7 mouse cellular contexts compared by ENCODE assay signal in the genomic region with DNA sequence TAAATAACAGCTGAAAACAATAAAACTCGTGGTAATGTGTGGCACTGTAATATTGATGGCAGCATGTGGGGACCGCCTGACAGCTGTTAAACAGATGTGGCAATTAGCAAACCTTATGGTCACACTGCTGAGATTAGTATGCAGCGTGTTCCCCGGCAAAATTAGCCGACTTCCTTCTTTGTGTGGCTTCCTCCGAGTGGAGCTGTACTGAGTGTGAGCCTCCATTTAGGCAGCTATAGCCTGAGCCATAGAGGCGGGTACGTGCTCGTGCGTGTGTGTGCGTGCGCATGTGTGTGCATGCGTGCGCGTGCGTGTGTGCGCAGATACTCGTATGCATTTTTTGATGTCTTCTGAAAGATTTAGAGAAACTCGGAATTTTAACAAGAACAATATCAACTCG. TPM values are rescaled to one million over a fixed set of nuclear protein-coding genes. Genes with fewer than 3 reads are reported as not detected.
DNase-seq lines count a peak whose midpoint lies in the region; ATAC-seq and TF ChIP-seq lines count a peak whose summit lies in the region.

No protein-coding gene starts in this region.

- 0 out of 2 replicates have a peak, but pooled peaks have one; percentile 34 for ATAC-seq in midbrain, embryonic 13.5 days
- ATAC-seq in midbrain, embryonic 16.5 days = no peak
- peak; percentile 41 for ATAC-seq in inflammation-experienced regulatory T-cells, adult 6 months
- ATAC-seq in neural tube, embryonic 15.5 days (ENCODE audit: low FRiP score) = peak; percentile 85

- TF ChIP-seq POLR2A in embryonic fibroblast, embryonic 13.5 days (IDR thresholded peaks at IDR 0.05; ENCODE audit: low read depth, low read length) = 0 out of 2 replicates have a peak, but pooled peaks have one; percentile 28

- H3K9ac ChIP-seq in midbrain, embryonic 13.5 days (replicated peaks) = no peak overlapping the region
- no peak overlapping the region for H3K9ac ChIP-seq in midbrain, embryonic 16.5 days (ENCODE audit: low read depth, low read length)
- no peak overlapping the region for H3K9ac ChIP-seq in neural tube, embryonic 15.5 days (replicated peaks)

- H3K4me2 ChIP-seq in midbrain, embryonic 13.5 days (replicated peaks) = no peak overlapping the region
- H3K4me2 ChIP-seq in midbrain, embryonic 16.5 days (ENCODE audit: low read length) = no peak overlapping the region
- H3K4me2 ChIP-seq in neural tube, embryonic 15.5 days = peak overlapping the region; percentile 35

- H3K4me3 ChIP-seq in midbrain, embryonic 13.5 days (replicated peaks) = no peak overlapping the region
- no peak overlapping the region for H3K4me3 ChIP-seq in midbrain, embryonic 16.5 days (ENCODE audit: low read depth, low read length)
- H3K4me3 ChIP-seq in embryonic fibroblast, embryonic 13.5 days (ENCODE audit: insufficient read depth, low read length) = no peak overlapping the region
- no peak overlapping the region for H3K4me3 ChIP-seq in neural tube, embryonic 15.5 days (replicated peaks)

- no peaks in the 10 kb centered on the region for H3K9me3 ChIP-seq in midbrain, embryonic 13.5 days
- no peaks in the 10 kb centered on the region for H3K9me3 ChIP-seq in midbrain, embryonic 16.5 days (replicated peaks; ENCODE audit: control insufficient read depth, low read length, poor library complexity, severe bottlenecking)
- no peaks in the 10 kb centered on the region for H3K9me3 ChIP-seq in neural tube, embryonic 15.5 days (replicated peaks)

- no peaks in the 10 kb centered on the region for H3K36me3 ChIP-seq in midbrain, embryonic 13.5 days
- no peaks in the 10 kb centered on the region for H3K36me3 ChIP-seq in midbrain, embryonic 16.5 days (ENCODE audit: control insufficient read depth, insufficient read depth, low read length)
- H3K36me3 ChIP-seq in neural tube, embryonic 15.5 days = no peaks in the 10 kb centered on the region

- no peaks in the 10 kb centered on the region for H3K27me3 ChIP-seq in midbrain, embryonic 13.5 days
- H3K27me3 ChIP-seq in midbrain, embryonic 16.5 days (ENCODE audit: control insufficient read depth, insufficient read depth, low read depth, low read length) = no peaks in the 10 kb centered on the region
- H3K27me3 ChIP-seq in neural tube, embryonic 15.5 days (replicated peaks) = no peaks in the 10 kb centered on the region

- WGBS in midbrain, embryonic 13.5 days = 80% methylated on average over 20 of the region's 20 CpGs
- 75% methylated on average over 20 of the region's 20 CpGs for WGBS in midbrain, embryonic 16.5 days
- 50% methylated on average over 20 of the region's 20 CpGs for WGBS in neural tube, embryonic 15.5 days

- H3K27ac ChIP-seq in midbrain, embryonic 13.5 days = peak overlapping the region; percentile 56
- no peak overlapping the region for H3K27ac ChIP-seq in midbrain, embryonic 16.5 days (ENCODE audit: low read length)
- no peak overlapping the region for H3K27ac ChIP-seq in embryonic fibroblast, embryonic 13.5 days (ENCODE audit: insufficient read depth, low read length)
- H3K27ac ChIP-seq in neural tube, embryonic 15.5 days (replicated peaks) = peak overlapping the region; percentile 51

- no peak for TF ChIP-seq CTCF in embryonic fibroblast, embryonic 13.5 days (IDR thresholded peaks at IDR 0.05; ENCODE audit: borderline replicate concordance, insufficient read depth, low read length)

- DNase-seq in spleen, postnatal 10 days (ENCODE audit: low spot score in 2 of 2) = no peak
- DNase-seq in layer of hippocampus, adult 9-11 months = no peak

- peaks cover 20% of the 10 kb centered on the region for H3K4me1 ChIP-seq in midbrain, embryonic 13.5 days (replicated peaks)
- peaks cover 10% of the 10 kb centered on the region for H3K4me1 ChIP-seq in midbrain, embryonic 16.5 days (ENCODE audit: control insufficient read depth, insufficient read depth, low read length)
- H3K4me1 ChIP-seq in embryonic fibroblast, embryonic 13.5 days (ENCODE audit: control insufficient read depth, insufficient read depth, low read length) = no peaks in the 10 kb centered on the region
- peaks cover 35% of the 10 kb centered on the region for H3K4me1 ChIP-seq in neural tube, embryonic 15.5 days

RNA-seq across cellular contexts. Expression of gene Zfp64, which starts 53.4 kb away (rescaled TPM):
- 41.6 and 42.0 TPM in 2 replicates for polyA plus RNA-seq in midbrain, embryonic 13.5 days (2015; fragmentation: Nextera tagmentation; extraction: Ambion mirVana)
- polyA plus RNA-seq in midbrain, embryonic 16.5 days (2015; fragmentation: Nextera tagmentation; extraction: Ambion mirVana) = 42.0 and 46.0 TPM in 2 replicates
- 14.7 and 23.1 TPM in 2 replicates for polyA plus RNA-seq in embryonic fibroblast, embryonic 13.5 days (2011; ENCODE audit: insufficient read length, low read depth, missing spikeins)
- polyA plus RNA-seq in inflammation-experienced regulatory T-cells, adult 6 months (2017; shearing (Covaris generic)) = 10 to 100 TPM; 21.5 to 28.4 (median 24.7) TPM
- 24.1 and 28.4 TPM in 2 replicates for polyA plus RNA-seq in neural tube, embryonic 15.5 days (2015; fragmentation: Nextera tagmentation; extraction: Ambion mirVana)

Comparison
In these comparisons a context has a peak if more than half of its experiments do, and no peak if none do; other contexts are left out.
1. H3K27ac ChIP-seq: peak in midbrain, embryonic 13.5 days (single experiment) and neural tube, embryonic 15.5 days (single experiment); none in midbrain, embryonic 16.5 days (single experiment) and embryonic fibroblast, embryonic 13.5 days (single experiment).